Mouse (Mus musculus): ENCODE results near the gene Slfn14.
"Not testable (repeated sequence)": the region's sequence is repeated elsewhere in the genome, so short reads cannot be mapped to it uniquely, and the experiment has no call there.

Gene Slfn14

DNA sequence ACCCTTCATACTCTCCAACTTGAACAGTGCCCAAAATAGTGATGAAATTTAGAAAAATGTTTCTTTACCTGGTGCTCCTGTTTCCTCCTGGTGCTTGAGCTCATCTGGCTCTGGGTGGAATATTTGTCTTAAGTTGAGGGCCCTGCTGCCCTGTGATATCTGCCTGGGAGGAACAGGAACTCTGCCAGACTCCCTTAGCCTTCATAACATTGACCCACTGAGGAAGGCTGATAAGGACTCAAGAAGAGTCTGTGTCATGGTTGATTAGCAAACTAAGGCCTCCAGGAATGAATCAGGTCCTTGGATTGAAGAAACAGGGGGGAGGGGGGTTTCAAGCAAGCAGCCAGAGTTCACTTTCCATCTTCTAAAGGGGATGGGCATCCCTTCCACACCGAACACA, at the start of gene Slfn14:
Slfn14 (minus strand) TSS at position 161 of the 400 bp plus-strand sequence.
- ATAC-seq (ENCODE audit: low TSS enrichment): no peak

DNA sequence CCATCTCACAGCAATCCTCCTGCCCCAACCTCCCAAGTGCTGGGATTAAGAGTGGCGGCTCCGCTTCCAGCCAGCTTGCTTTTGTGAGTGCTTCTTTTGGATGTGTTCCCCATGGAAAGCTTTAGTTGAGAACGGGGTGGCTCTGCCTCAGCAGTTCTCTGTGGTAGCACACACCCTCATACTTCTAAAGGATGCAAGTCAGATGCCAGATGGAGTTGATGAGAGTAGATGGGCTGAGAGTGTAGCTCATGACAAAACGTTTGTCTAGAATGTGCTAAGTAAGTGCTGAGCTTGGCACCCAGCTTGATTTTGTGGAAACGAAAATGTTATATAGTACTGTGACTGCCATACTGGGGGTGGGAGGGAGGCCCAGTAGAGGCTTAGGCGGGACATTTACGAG, 49.3 kb upstream of the Slfn14 start:
- ATAC-seq (ENCODE audit: low TSS enrichment): peak; percentile 98

DNA sequence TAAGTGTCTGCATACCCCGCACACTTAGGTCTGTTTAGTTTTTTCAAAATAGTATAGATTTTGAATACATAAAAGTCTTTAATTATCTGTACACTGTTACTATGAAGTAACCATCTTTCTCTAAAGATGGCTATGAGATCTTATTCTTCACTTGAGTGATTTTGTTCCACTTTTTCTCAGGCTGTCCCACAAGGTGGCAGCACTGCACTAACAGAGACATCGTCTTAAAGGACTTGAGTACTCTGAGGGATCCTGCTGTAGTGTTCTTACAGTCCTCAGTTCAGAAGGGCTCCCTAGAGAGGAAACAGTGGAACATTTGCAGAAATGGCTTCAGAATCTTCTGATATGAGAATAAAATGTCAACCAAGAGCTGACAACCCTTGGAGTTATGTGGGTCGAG, 40.9 kb upstream of the Slfn14 start:
- ATAC-seq (ENCODE audit: low TSS enrichment): peak; percentile 72

DNA sequence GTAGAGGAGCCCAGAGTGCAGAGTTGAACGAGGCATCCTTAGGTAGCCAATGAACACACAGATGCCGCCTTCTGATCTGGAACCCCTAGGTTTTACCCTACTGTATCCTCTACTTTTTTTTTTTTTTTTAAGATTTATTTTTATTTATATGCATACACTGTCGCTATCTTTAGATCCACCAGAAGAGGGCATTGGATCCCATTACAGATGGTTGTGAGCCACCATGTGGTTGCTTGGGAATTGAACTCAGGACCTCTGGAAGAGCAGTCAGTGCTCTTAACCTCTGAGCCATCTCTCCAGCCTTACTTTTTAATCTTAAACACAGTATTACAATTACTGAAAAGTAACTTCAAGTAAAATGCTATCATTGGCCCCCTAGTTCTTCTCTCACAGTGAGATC, 40.2 kb upstream of the Slfn14 start:
- not testable (repeated sequence) for ATAC-seq (ENCODE audit: low TSS enrichment)

DNA sequence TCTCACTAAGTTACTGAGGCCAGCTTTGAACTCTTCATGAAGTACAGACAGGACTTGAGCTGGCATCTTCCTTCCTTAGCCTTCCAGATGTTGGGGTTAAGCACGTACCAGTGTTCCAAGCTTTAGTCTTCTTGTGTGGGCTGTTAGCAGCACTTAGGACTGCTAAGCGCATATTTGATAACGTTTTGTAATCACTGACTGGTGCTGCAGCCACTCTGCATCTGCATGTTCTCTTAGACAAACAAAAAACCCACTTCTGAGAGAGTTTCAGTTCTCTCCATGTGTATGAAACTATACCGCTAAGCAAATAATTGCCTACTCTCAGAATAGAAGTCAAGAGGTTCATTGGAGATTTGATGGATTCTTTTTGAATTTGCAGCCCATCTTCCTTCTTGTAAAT, 32.5 kb upstream of the Slfn14 start:
- no peak for ATAC-seq (ENCODE audit: low TSS enrichment)

DNA sequence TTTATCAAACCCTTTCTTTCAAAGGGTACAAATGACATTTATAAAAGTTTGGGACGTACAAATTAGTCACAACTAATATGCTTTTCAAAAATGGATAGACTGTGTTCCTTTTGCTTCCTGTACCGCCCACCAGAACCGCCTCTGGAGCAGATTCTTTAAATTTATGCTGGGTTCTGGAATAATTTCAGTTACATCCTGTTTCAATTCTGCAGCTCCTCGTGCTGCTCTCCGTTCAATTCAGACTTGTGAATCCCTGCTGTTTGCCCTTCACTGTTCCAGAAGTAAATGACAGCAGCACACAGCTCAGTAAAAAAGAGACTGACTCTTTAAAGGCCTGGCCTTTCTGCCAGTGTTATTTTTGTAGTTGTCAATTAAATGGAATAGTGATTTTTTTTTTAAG, 25.9 kb upstream of the Slfn14 start:
- peak; percentile 90 for ATAC-seq (ENCODE audit: low TSS enrichment)

DNA sequence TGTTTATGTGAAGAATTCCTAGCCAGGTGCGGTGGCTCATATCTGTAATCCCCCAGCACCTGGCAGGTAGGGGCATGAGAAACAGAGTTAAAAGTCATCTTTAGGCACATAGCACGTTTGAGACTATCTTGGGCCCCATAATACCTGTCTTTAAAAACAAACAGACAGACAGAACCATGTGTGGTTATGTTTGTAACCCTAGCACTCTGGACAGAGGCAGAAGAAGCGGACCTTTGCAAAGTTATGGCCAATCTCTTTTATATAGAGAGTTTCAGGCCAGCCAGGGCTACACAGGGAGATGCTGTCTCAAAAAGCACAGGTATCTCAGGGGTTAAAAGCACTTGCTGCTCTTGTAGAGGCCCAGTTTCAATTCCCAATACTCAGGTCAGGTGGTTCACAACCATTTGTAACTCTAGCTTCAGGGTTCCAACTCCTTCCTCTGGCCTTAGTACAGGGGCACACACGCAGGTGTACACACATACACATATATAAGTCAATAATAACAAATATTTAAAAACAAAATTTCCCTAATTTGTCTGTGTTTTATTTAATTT, 20.3 kb upstream of the Slfn14 start:
- ATAC-seq (ENCODE audit: low TSS enrichment): no peak

DNA sequence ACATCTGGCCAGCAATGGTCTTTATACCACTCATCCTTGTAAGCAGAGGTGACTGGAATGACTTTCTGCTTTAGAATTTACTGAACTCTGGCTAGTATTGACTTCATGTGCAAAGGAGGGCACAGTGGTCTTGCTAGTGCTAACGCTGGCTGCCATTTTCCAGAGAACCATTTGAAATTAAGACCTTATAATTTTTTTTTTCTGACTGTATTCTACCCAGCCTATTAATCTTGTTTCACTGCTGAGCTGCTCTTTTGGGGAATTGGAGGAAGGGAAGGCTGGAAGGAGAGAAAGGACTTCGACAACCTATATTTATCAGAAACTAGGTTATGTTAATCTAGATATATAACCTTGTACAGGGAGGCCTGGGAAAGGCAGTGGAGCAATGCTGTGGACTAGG, 18.0 kb upstream of the Slfn14 start:
- no peak for ATAC-seq (ENCODE audit: low TSS enrichment)

DNA sequence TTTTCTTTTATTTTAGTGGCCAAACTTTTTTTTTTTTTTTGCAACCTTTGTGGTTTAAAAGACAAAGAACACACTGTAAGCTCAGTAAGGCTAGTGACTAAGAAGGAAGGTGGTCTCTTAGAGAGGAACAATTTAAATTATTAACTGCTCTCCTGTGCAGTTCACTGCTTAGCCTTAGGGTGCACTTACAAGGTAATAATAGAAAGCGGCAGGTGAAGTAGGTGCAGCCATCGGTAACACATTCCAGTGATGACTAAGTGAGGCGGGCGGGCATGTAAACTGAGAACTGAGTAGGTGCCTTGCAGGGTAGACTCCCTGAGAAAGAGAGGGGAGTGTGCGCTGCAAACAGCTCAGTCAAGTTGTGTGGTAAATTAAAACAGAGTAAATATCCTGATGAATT, 17.2 kb upstream of the Slfn14 start:
- ATAC-seq (ENCODE audit: low TSS enrichment): no peak

DNA sequence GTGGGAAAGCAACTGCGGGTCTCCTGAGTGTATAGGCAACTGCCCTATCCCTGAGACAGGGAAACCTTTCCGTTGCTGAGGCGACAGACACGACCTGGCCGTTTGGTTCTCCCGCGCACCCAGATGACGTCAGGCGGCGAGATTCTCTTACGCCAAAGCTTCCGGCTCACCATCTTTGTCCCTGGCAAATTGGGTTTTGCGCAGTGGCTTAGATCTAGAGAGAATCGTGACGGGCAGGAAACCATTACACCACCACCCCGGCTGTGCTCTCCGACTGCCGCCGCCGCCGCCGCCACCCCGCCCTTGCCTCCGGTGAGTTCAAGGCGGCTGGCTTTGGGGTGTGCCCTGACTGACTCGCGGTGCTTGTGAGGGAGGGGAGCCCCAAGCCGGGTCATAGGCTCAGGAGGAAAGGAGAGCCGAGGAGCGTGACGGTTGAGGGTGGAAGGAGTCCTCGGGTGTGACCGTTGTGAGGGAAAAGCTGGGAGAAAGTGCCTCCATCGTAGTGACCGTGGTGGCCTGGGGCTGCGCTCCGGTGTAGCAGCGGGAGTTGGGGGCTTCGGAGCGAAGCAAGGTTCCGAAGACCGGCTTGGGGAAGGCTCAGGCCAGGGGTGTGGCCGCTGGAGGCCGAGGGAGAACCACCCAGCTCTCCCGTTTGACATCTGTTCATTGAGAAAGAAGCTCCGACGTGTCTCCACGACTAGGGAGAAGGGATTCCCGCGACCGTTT, 16.2 kb upstream of the Slfn14 start, which contains the start of gene Pex12:
Pex12 (minus strand) TSS at position 61 of the 726 bp plus-strand sequence.
- peak; percentile 78 for ATAC-seq (ENCODE audit: low TSS enrichment)

DNA sequence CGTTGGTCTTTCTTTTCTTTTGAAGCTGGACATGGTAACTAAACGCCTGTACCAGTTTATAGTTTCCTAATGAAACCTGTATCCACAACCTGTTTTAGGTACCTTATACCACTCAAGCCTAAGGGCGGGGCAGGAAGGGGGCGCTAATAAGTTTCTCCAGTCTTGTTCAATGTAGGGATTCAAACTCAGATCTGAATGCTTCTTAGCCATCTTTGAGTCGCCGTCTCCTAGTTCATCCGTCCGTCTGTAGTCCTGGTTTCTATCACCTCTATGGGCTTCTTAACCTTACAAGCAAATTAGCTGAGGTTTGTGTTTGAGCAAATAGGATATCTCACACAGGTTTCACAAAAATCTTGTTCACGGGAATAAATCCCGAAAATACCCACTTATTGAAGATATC, 15.6 kb upstream of the Slfn14 start:
- ATAC-seq (ENCODE audit: low TSS enrichment): no peak

DNA sequence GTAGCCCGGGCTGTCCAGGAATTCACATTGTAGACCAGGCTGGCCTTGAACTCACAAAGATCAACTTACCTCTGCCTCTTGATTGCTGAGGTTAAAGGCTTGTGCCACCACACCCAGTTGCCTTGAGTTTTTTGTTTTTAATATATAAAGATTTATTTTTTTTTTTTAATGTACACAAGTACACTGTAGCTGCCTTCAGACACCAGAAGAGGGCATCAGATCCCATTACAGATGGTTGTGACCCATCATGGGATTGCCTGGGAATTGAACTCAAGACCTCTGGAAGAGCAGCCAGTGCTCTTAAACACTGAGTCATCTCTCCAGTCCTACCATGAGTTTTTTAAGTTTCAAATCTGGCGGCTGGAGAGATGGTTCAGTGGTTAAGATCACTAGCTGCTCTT, 14.9 kb upstream of the Slfn14 start:
- ATAC-seq (ENCODE audit: low TSS enrichment): no peak

DNA sequence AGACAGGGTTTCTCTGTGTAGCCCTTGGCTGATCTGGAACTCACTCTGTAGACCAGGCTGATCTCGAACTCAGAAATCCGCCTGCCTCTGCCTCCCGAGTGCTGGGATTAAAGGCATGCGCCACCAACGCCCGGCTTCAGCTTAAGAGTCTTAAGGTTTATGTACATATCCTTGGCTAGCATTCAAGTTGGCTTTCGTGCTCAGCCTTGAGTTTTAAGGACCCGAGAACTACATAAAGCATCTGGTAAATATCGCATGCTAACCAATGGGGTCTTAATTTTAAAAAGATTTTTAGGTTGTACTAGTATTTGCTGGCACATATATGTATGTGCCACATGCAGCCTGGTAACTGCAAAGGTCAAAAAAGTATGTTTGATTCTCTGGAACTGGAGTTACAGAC, 13.2 kb upstream of the Slfn14 start:
- ATAC-seq (ENCODE audit: low TSS enrichment): no peak

DNA sequence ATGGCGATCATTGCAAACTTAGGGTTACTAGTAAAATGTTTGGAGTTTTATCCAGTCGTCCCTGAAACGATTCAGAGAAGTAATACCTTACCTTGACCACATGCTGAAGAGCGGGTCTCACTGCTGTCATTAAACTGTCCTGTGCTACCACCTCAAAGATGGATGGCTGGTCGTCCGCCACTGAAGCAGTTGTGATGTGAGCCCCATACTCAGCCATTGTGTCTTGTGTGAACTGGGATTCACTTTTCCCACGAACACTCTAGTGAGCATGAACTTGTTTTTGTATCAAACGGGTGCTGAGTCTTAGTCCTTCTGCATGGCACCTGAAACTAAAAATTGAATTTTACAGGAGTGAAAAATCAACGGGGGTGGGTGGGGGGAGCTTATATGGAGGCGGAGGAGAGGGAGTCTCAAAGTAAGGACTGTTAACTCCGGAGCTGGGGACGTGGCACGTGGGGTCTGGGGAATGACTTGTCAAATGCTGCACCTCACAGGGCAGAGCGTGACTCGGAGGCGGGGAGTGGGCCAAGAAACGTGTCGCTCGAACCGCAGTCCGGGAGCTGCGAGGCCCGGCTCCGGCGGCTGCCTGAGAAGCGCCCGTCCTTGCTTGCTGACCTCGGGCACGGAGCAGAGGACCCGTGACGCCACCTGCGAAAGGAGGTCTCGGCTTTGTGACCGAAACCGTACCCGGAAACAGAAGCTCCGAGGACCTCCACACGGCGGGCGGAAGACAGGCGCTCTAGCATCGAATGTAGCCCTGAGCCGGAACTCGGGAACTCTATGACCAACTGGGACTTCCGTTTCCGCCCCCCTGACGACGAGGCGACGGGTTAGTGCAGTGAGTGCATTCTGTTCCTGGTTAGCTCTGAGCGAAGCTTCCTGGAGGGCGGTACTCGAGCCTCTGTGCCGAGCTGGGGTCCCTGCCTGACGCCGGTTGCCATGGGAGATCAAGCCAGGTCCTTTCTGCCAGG, 12.0 kb upstream of the Slfn14 start, which contains the start of gene Ap2b1:
Ap2b1 (plus strand) TSS at position 800 of the 971 bp plus-strand sequence.
- ATAC-seq (ENCODE audit: low TSS enrichment): peak; percentile 87

DNA sequence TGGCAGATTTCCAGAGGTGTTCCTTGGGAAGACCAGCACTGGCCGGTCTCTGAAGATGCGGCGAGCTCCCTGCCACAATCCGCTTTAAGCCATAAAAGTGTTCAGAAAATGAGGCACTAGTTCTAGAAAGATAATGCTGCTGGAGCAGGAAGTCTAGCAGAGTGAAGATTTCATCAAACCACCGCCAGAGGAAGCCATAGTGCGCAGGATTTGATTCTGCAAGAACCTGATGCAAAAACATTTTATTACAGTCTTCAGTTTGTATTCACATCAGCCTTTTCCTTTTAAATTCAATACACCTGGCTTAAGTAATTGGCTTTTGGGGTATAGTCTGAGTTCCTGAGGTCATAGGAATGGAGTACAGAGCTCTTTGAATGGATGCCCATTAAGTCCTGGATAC, 11.3 kb upstream of the Slfn14 start:
- ATAC-seq (ENCODE audit: low TSS enrichment): no peak

DNA sequence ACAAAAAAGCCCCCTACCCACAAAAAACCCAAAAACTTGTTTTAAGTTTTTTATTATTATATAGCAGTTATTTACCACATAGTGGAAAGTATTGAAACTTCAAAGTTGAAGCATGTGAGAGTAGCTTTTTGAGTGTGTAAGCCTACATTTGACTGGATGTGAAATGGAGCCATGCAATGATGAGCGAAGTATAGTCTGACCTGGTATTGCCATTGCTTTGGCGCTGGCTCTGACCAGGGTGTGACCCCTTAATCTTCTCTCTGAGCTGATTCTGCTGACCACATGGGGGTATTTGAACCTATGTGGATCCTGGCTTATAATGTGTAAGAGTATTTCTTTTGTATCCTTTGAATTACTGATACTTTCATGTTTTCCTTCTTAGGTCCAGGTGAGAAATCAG, 7.6 kb upstream of the Slfn14 start:
- ATAC-seq (ENCODE audit: low TSS enrichment): no peak

DNA sequence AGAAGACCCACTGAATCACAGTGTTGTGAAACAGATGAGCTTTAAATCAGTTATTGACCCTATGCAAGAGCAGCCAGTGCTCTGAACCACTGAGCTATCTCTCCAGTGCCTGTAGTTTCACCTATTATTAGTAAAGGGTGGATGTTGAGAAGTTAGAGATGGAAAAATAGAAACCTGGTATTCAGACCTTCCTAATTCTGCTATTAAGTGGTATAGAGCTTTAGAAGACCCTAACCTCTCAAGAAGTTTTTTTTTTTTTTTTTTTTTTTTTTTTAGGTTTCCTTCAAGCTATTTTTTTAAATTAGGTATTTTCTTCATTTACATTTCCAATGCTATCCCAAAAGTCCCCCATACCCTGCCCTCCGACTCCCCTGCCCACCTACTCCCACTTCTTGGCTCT, 6.7 kb upstream of the Slfn14 start:
- ATAC-seq (ENCODE audit: low TSS enrichment): no peak

DNA sequence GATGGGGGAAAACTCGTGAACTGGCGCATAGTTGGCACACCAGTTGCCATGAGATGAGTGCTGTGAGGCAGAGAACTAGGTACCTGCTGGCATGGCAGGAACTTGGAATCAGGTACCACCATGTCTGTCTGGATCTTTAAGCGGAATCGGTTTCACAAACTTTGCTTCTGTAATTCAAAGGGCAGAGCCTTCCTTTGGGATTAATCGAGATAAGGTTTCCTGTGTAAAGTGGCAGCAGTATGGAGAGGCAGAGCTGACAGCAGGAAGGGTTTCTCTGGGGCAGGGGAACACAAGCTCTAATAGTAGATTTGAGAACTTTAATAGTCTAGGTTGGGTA, 5.7 kb upstream of the Slfn14 start:
- ATAC-seq (ENCODE audit: low TSS enrichment): no peak

DNA sequence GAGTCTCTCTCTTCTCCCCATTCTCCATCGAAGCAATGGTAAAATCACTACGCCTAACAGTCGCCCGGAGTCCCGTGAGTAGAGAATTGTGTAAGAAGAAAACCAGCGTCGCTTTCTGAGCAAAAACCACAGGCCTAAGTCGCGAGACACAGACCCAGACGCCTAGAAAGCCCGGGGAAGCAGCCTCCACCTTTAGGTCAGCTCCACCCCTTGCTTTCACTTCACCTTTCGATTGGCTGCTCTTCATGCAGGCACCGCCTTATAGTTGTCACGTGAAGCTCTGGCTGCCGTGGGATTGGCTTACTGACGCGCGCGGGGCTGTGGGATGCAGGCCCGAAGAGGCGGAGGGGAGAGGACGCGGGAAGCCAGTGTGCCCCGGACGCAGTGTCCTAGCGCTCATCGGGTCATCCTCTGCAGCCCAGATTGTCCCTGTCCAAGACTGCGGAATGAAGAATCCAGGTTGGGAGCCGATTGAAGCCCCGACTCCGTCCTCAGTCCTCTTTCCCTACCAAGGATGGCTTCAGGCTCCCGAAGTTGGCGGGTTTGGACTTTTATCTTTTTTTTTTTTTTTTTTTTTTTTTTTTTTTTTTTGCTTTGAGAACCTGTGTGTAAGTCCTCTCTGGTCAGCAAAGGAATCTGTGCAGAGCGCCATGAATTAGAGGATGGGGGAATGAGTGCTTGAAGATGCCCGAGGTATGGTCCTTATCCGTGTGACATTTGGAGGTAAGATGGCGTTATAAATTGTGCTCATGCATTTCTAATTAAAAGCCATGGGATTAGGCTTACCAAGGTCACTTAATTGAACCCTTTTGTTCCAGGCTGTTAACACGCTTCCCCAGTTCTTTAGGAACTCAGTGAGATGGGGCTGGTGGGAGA, 5.1 kb upstream of the Slfn14 start:
- ATAC-seq (ENCODE audit: low TSS enrichment): peak; percentile 100

DNA sequence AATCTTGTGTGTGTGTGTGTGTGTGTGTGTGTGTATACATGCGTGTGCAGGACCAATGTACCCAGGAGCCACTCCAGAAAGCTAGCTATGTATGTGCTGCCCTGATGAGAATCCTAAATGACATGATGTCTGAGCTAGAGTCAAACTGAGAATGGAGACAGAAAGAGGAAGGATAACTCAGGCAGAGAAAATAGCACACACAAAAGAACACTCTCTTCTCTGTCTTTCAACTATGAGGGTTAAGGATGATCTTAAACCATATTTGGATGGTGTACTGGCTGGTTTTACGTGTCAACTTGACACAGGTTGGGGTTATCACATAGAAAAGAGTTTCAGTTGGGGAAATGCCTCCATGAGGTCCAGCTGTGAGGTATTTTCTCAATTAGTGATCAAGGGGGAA, 3.1 kb upstream of the Slfn14 start:
- ATAC-seq (ENCODE audit: low TSS enrichment): no peak

DNA sequence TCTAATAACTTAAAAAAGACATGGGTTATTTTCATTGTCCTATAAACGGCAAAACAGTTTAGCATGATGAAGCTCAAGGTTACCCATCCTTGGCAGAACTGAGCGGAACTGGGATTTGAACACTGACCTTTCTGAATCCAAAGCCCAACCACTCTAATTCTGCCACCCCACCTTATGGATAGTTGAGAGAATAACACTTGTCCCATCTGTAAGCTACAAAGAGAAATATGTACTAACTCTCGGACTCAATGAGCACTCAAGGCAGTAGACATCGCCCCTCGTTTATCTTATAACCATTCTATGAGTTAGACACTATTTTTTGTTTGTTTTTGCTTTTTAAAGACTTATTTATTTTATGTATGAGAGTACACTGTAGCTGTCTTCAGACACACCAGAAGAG, 2.5 kb upstream of the Slfn14 start:
- no peak for ATAC-seq (ENCODE audit: low TSS enrichment)

DNA sequence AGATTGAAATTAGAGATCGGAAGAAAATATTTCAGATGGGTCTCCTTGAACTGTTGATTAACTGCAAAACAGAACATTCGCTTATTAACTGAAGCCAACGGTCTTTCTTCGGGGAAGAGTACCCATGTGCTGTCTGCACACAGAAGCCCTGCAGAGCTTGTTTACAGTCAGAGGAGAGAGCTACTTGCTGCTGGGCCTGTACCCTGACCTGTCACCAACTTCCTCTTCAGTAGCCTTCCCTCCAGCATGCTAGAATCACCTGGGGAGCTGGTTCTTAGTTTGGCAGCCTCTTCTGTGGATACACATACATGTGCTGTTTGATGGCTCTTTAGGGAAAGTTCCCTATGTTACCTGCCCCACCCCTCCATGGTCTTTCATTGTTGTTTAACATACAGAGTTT, 899 bp downstream of the Slfn14 start:
- no peak for ATAC-seq (ENCODE audit: low TSS enrichment)
